Mouse (Mus musculus) forebrain, embryonic 16.5 days (tissue): ENCODE results near the gene Gpr39. TPM values are rescaled to one million over a fixed set of nuclear protein-coding genes. Genes with fewer than 3 reads are reported as not detected.

ENCODE experiments used
- ATAC-seq: fragments of 200-750 bp; cut with Nextera tagmentation; 2 replicates; pipeline ENCODE4 v1.8.0; 2017; ENCODE audit warnings: mild to moderate bottlenecking, moderate library complexity
- H3K27ac ChIP-seq: fragments of 300-500 bp; sonication (generic); 2 replicates; pipeline ENCODE4 v1.5.1; 2014; ENCODE audit warnings: low read length, control low read depth
- H3K27me3 ChIP-seq: fragments of 300-500 bp; sonication (generic); replicated peaks from 2 replicates; pipeline ENCODE4 v1.6.1; 2014; ENCODE audit warnings: low read length; ENCODE audit not compliant: control insufficient read depth, insufficient read depth
- H3K36me3 ChIP-seq: fragments of 300-500 bp; sonication (generic); 2 replicates; pipeline ENCODE4 v1.6.1; 2014; ENCODE audit not compliant: control insufficient read depth, insufficient read depth
- H3K4me1 ChIP-seq: fragments of 300-500 bp; sonication (generic); replicated peaks from 2 replicates; pipeline ENCODE4 v1.6.1; 2014; ENCODE audit warnings: low read length; ENCODE audit not compliant: control insufficient read depth, insufficient read depth
- H3K4me2 ChIP-seq: fragments of 300-500 bp; sonication (generic); 2 replicates; pipeline ENCODE4 v1.6.1; 2014; ENCODE audit warnings: mild to moderate bottlenecking, low read length, control low read depth
- H3K4me3 ChIP-seq: fragments of 300-500 bp; sonication (generic); replicated peaks from 2 replicates; pipeline ENCODE4 v1.5.1; 2014; ENCODE audit warnings: mild to moderate bottlenecking, low read length, control low read depth
- H3K9ac ChIP-seq: fragments of 300-500 bp; sonication (generic); replicated peaks from 2 replicates; pipeline ENCODE4 v1.6.1; 2014; ENCODE audit warnings: low read depth, low read length, control low read depth
- H3K9me3 ChIP-seq: fragments of 300-500 bp; sonication (generic); 2 replicates; pipeline ENCODE4 v1.6.1; 2016; ENCODE audit warnings: low read length; ENCODE audit not compliant: control insufficient read depth
- WGBS: fragments of 180-500 bp; shearing (Covaris S2); extraction: QIAGEN DNeasy Blood & Tissue Kit; methylation state at CpG from one replicate; pipeline ENCODE4 v1.1.7; 2014; 5-methylcytosine and 5-hydroxymethylcytosine counted together
- polyA plus RNA-seq: library from polyadenylated mRNA; unstranded; fragments of >200 nt; fragmentation: Nextera tagmentation; extraction: Ambion mirVana; gene quantifications from 2 replicates; pipeline ENCODE4 v1.2.1, GENCODE M21; 2015

The Gpr39 gene
- polyA plus RNA-seq, 1 experiment from 2014 or later: not detected

DNA sequence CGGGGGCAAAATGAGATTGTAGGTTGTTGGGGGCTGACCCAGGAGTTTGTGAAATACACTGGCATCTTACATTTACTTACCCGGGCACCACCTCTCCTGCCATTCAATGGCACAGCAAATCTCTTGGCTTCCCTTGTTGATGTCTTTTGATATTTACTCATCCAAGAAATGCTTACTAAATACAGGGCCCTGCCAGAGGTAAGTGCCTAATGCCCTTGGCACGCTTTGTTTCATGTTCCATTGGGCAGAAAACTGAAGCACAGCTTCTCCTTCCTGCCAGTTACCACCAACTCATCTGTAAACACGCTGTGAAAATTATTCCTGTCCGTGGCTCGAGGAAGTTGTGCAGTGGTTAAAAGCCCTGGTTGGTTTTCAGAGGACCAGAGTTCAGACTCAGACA, 39.4 kb downstream of the Gpr39 start:
- H3K4me2 ChIP-seq: no peak overlapping the region
- no peak overlapping the region for H3K4me3 ChIP-seq
- ATAC-seq: peak; percentile 68
- no peaks in the 10 kb centered on the region for H3K27me3 ChIP-seq
- no peak overlapping the region for H3K9ac ChIP-seq
- WGBS: 35% methylated on average over 6 of the region's 6 CpGs
- no peaks in the 10 kb centered on the region for H3K36me3 ChIP-seq
- no peaks in the 10 kb centered on the region for H3K9me3 ChIP-seq
- peaks cover 5% of the 10 kb centered on the region; the same call in 1 of the 2 replicates for H3K4me1 ChIP-seq
- H3K27ac ChIP-seq: no peak overlapping the region

DNA sequence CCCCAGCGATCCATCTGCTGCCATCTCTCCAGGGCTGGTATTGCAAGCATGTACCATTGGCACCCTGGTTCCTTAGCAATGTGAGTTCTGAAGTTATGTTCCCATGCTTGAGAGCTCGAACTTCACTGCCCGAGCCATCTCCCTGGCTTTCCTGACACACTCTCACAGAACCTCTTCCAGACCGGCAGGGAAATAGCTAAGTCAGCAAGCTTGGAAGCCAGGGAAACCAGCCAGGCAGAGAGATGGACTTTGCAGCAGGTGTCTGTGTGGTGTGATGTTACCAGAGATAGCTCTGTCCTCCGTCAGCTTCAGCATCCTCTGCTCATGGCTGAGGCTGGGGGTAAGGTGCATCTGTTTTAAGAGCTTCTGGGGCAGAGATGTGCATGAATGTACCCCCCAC, 41.1 kb downstream of the Gpr39 start:
- 88% methylated on average over 5 of the region's 5 CpGs for WGBS
- H3K9ac ChIP-seq: no peak overlapping the region
- H3K27ac ChIP-seq: no peak overlapping the region
- no peaks in the 10 kb centered on the region for H3K27me3 ChIP-seq
- no peaks in the 10 kb centered on the region for H3K36me3 ChIP-seq
- H3K4me2 ChIP-seq: no peak overlapping the region
- ATAC-seq: no peak
- H3K4me3 ChIP-seq: no peak overlapping the region
- H3K9me3 ChIP-seq: no peaks in the 10 kb centered on the region
- H3K4me1 ChIP-seq: peaks cover 5% of the 10 kb centered on the region; the same call in 1 of the 2 replicates

DNA sequence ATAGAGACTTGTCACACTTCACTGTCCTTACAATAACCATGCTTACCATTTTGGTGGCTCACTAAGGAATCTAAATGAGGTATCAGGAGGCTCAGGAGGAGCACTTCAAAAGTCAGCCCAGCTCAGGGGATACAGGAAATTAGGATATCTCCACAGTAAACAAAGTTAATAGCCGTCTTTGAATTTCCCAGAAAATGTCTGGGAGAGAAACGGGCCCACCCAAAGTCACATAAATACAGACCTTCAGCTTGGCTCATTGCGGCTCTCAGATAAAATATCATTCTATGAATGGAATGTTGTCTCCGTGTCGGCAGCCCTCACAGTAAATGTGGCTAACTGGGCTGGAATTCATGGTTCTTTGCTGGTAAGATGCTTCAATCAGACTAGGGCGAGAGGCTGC, 42.3 kb downstream of the Gpr39 start:
- Histone ChIP-seq H3K36me3 (no peaks in the 10 kb centered on the region), H3K9ac (no peak overlapping the region), H3K27me3 (no peaks in the 10 kb centered on the region), H3K27ac (no peak overlapping the region), H3K4me2 (no peak overlapping the region), H3K9me3 (no peaks in the 10 kb centered on the region), H3K4me1 (peaks cover 5% of the 10 kb centered on the region), H3K4me3 (no peak overlapping the region)
- 92% methylated on average over 6 of the region's 6 CpGs for WGBS
- ATAC-seq: no peak

DNA sequence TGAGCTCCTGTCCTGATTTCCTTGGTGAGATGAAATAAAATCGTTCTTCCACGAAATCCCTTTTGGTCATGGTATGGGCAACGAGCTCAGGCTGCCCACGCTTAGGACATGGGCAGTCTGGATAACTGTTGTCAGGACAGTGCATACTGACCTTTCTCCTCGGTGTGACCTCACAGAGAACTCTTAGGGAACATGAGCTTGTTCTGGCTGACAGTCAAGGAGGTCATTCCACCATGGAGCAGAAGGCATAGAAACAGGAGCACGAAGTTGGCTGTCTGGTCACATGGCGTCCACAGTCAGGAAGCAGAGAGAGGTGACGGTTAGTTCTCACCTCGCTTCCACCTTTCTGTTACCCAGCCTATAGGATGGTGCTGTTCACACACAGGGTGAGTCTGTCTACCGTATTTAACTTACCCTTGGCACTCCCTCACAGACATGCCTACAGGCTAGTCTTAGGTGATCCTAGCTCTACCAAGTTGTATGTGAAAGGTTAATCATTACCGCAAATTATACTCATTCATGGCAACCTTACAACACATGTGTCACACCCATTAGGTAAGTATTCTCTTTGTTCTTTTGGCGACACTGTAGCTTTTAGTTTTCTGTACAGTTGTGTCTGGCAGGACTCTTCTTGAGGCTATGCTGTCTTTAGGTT, 44.4 kb downstream of the Gpr39 start:
- no peak overlapping the region for H3K4me2 ChIP-seq
- H3K9ac ChIP-seq: no peak overlapping the region
- H3K27ac ChIP-seq: no peak overlapping the region
- no peak overlapping the region for H3K4me3 ChIP-seq
- H3K36me3 ChIP-seq: no peaks in the 10 kb centered on the region
- ATAC-seq: no peak
- WGBS: 95% methylated on average over 12 of the region's 12 CpGs
- no peaks in the 10 kb centered on the region for H3K9me3 ChIP-seq
- peaks cover 5% of the 10 kb centered on the region for H3K4me1 ChIP-seq
- no peaks in the 10 kb centered on the region for H3K27me3 ChIP-seq

DNA sequence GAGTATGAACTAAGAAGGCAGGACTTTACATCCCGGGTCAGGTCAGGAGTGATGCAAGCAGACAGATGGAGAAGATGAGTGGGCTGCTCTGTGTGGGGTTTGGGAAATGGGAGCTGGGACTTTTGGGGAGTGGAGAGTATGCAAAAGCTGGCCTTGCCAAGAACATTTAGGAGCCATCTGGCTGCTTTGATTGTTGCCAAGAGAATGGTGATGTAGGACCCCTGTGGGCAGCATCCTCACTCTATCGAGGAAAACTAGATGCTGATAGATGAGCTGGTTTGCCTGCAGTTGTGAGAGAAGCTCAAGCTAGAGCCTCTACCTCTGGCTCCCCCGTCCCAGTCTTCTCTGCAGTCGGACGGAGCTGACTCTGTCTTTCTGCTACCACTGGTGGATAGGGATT, 47.5 kb downstream of the Gpr39 start:
- 70% methylated on average over 5 of the region's 5 CpGs for WGBS

DNA sequence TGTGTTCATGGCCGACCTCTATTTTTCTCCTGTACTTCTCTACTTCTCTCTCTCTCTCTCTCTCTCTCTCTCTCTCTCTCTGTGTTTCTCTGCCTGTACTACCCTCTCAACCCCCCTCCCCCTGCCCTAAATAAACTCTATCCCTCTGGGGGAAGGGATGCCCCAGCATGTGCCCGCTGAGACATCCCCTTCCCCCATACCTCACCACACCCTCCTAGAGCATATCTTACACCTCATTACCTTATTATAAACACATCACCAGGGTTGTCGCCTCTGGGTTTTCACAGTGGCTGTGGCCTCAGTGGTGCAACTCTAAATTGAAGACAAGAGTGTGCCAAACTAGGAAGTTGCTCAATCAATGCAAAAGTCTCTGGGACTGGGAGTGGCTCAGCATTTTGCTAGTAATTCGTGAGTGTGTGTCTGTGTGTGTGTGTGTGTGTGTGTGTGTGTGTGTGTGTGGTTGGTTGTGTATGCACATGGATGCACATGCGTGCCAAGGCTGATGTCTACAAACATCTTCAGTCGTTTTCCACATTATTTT, 52.3 kb downstream of the Gpr39 start:
- no peaks in the 10 kb centered on the region for H3K36me3 ChIP-seq
- H3K9me3 ChIP-seq: no peaks in the 10 kb centered on the region
- peaks cover 3% of the 10 kb centered on the region; the same call in 1 of the 2 replicates for H3K4me1 ChIP-seq
- no peak for ATAC-seq
- no peaks in the 10 kb centered on the region for H3K27me3 ChIP-seq
- 66% methylated on average over 6 of the region's 6 CpGs for WGBS
- no peak overlapping the region for H3K9ac ChIP-seq
- H3K4me3 ChIP-seq: no peak overlapping the region
- no peak overlapping the region for H3K4me2 ChIP-seq
- no peak overlapping the region for H3K27ac ChIP-seq

More for the DNA sequence above, 47.5 kb downstream of the Gpr39 start:
- Histone ChIP-seq H3K4me1 (no peaks in the 10 kb centered on the region; the same call in 1 of the 2 replicates), H3K9me3 (no peaks in the 10 kb centered on the region), H3K9ac (no peak overlapping the region), H3K4me2 (no peak overlapping the region), H3K27me3 (no peaks in the 10 kb centered on the region), H3K27ac (no peak overlapping the region), H3K36me3 (no peaks in the 10 kb centered on the region), H3K4me3 (no peak overlapping the region)
- ATAC-seq: peak; percentile 79

DNA sequence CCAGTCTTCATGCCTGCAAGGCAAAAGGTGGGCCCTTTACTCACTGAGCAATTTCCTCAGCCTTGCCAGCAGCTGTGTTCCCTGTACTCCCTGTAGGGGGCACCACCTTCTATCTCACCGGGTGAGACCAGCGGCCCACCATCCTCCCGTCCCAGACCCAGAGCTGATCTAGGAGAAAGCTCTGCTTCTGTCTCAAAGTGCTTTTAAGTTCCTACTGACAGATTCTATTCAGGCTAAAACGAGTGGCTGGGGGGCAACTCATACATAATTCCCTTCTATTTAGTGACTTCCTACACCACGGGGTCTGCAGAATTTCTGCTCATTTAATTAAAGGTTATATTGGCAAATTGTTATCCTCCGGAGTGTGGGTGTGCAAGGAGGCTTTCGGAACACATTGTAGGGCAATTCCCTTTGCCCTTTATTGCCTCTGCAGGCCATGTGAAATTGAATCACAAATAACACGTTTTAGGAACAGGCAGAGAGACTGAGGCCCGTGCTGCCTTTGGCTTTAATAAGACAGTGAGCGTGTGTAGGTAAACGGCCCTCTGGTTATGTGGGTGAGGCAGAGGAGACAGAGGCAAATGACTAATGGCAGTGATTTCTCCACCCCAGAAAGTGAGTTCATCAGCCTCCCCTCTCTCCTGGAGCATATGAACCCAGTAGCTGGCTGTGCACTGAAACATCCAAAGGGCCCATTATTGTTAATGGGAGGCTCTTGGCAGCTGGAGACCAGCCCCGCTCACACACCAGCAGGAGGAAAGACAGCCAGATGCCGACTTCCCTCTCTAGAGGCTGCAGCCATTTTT, 53.1 kb downstream of the Gpr39 start:
- no peaks in the 10 kb centered on the region for H3K36me3 ChIP-seq
- 35% methylated on average over 13 of the region's 13 CpGs for WGBS
- peaks cover 3% of the 10 kb centered on the region; the same call in 1 of the 2 replicates for H3K4me1 ChIP-seq
- no peaks in the 10 kb centered on the region for H3K27me3 ChIP-seq
- ATAC-seq: peak; percentile 66; the same call in 1 of the 2 replicates
- H3K4me2 ChIP-seq: no peak overlapping the region
- H3K4me3 ChIP-seq: no peak overlapping the region
- no peak overlapping the region for H3K9ac ChIP-seq
- no peak overlapping the region for H3K27ac ChIP-seq
- H3K9me3 ChIP-seq: no peaks in the 10 kb centered on the region

DNA sequence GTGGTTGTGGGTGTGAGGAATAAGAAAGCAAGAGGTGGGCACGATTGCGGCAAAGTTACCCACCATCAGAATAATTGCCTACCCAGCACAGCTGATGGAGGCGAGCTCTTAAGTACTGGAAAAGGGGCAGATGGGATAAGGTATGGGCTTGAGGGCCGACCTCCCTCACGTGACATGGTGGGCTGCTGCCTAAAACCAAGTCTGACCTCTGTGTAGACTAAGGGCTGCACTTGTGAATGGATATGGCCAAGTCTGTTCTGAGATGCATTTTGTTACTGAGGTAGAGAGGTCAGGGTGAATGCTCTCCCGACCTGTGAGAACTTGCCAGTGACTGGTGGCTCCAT, 53.7 kb downstream of the Gpr39 start:
- no peaks in the 10 kb centered on the region for H3K27me3 ChIP-seq
- no peak for ATAC-seq

DNA sequence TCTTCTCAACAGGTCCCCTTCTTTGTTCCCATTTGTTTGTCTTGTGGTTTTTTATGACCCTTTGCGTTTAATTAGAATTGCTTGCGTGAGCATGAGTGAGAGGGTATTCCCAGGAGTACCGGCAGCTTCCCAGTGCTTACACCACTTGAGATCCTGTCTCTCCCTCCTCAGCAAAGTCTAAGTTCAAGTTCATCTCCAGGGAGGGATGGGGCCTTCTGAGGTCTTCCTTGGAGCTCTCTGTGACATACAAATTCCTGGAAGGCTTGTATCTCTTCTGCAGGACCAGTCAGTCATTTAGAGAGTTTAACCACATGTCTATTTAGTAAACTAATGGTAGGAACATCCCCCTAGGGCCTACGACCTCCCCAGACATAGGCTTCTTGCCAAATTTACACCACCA, 55.1 kb downstream of the Gpr39 start:
- H3K9me3 ChIP-seq: no peaks in the 10 kb centered on the region
- no peaks in the 10 kb centered on the region for H3K36me3 ChIP-seq
- no peak overlapping the region for H3K9ac ChIP-seq
- 75% methylated on average over 4 of the region's 4 CpGs for WGBS
- H3K4me3 ChIP-seq: no peak overlapping the region
- no peak for ATAC-seq
- no peak overlapping the region for H3K4me2 ChIP-seq
- H3K27ac ChIP-seq: no peak overlapping the region
- no peaks in the 10 kb centered on the region for H3K27me3 ChIP-seq
- H3K4me1 ChIP-seq: peaks cover 3% of the 10 kb centered on the region; the same call in 1 of the 2 replicates

More for the DNA sequence above, 53.7 kb downstream of the Gpr39 start:
- H3K36me3 ChIP-seq: no peaks in the 10 kb centered on the region
- H3K4me3 ChIP-seq: no peak overlapping the region
- H3K27ac ChIP-seq: no peak overlapping the region
- peaks cover 3% of the 10 kb centered on the region; the same call in 1 of the 2 replicates for H3K4me1 ChIP-seq
- no peak overlapping the region for H3K4me2 ChIP-seq
- H3K9ac ChIP-seq: no peak overlapping the region
- no peaks in the 10 kb centered on the region for H3K9me3 ChIP-seq
- WGBS: 89% methylated on average over 6 of the region's 6 CpGs
